Mouse (Mus musculus) stomach, embryonic 15.5 days (tissue): ENCODE results near the gene Synm. TPM values are rescaled to one million over a fixed set of nuclear protein-coding genes. Genes with fewer than 3 reads are reported as not detected.
A peak's percentile ranks its signal among the peaks of the same experiment; 100 is the strongest.

Experiments
- ATAC-seq: fragments of 200-750 bp; cut with Nextera tagmentation; 2 replicates; pipeline ENCODE4 v1.8.0; 2017; ENCODE audit warnings: low read depth, moderate number of reproducible peaks, moderate TSS enrichment; ENCODE audit not compliant: insufficient read depth, low FRiP score
- H3K27ac ChIP-seq: fragments of 300-500 bp; sonication (generic); 2 replicates; pipeline ENCODE4 v1.5.1; 2015; ENCODE audit warnings: mild to moderate bottlenecking, inconsistent platforms
- H3K27me3 ChIP-seq: fragments of 300-500 bp; sonication (generic); replicated peaks from 2 replicates; pipeline ENCODE4 v1.6.1; 2015; ENCODE audit warnings: inconsistent platforms
- H3K36me3 ChIP-seq: fragments of 300-500 bp; sonication (generic); 2 replicates; pipeline ENCODE4 v1.6.1; 2015; ENCODE audit warnings: inconsistent platforms
- H3K4me1 ChIP-seq: fragments of 300-500 bp; sonication (generic); 2 replicates; pipeline ENCODE4 v1.6.1; 2015; ENCODE audit warnings: inconsistent platforms
- H3K4me2 ChIP-seq: fragments of 300-500 bp; sonication (generic); 2 replicates; pipeline ENCODE4 v1.6.1; 2015; ENCODE audit warnings: mild to moderate bottlenecking, inconsistent platforms
- H3K4me3 ChIP-seq: fragments of 300-500 bp; sonication (generic); replicated peaks from 2 replicates; pipeline ENCODE4 v1.5.1; 2015; ENCODE audit warnings: inconsistent platforms
- H3K9ac ChIP-seq: fragments of 300-500 bp; sonication (generic); 2 replicates; pipeline ENCODE4 v1.6.1; 2015; ENCODE audit warnings: inconsistent platforms
- H3K9me3 ChIP-seq: fragments of 300-500 bp; sonication (generic); 2 replicates; pipeline ENCODE4 v1.6.1; 2016; ENCODE audit warnings: inconsistent platforms
- WGBS: fragments of 180-500 bp; shearing (Covaris S2); methylation state at CpG from one replicate; pipeline ENCODE4 v1.1.7; 2015; 5-methylcytosine and 5-hydroxymethylcytosine counted together
- microRNA-seq: library from miRNA; unstranded; fragments of <30 nt; microRNA quantifications from one replicate; pipeline ENCODE4, GENCODE M21; 2016
- polyA plus RNA-seq: library from polyadenylated mRNA; unstranded; fragments of >200 nt; fragmentation: Nextera tagmentation; extraction: Ambion mirVana; gene quantifications from 2 replicates; pipeline ENCODE4 v1.2.1, GENCODE M21; 2015

The Synm gene
- polyA plus RNA-seq, 1 experiment from 2014 or later, result 7.8 TPM

DNA sequence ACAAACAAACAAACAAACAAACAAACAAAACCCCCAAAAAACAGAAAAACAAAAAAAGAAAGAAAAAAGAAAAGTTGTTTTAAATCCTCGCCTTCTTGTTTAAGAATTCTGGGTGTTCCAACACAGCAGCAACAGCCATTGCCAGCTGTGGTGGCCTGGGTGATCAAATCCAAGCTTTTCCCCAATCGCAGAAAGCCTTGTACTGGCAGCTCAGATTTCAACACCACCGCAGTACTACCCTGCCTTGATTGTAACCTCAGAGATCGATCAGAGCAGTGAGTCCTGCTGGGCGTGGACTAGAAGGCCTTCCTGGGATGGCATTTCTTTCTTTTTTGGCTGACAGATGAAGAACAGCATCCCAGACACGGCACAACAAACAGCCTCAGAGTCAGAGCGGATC lies 63.6 kb downstream of the Synm start:
- no peak for ATAC-seq
- 82% methylated on average over 7 of the region's 7 CpGs for WGBS
- no peak overlapping the region for H3K9ac ChIP-seq
- no peaks in the 10 kb centered on the region for H3K9me3 ChIP-seq
- H3K4me1 ChIP-seq, result 0 out of 2 replicates have a peak, but pooled peaks cover 3% of the 10 kb centered on the region
- H3K36me3 ChIP-seq, result 0 out of 2 replicates have a peak, but pooled peaks cover 5% of the 10 kb centered on the region
- no peak overlapping the region for H3K4me3 ChIP-seq
- no peaks in the 10 kb centered on the region for H3K27me3 ChIP-seq
- H3K4me2 ChIP-seq, result no peak overlapping the region
- no peak overlapping the region for H3K27ac ChIP-seq

DNA sequence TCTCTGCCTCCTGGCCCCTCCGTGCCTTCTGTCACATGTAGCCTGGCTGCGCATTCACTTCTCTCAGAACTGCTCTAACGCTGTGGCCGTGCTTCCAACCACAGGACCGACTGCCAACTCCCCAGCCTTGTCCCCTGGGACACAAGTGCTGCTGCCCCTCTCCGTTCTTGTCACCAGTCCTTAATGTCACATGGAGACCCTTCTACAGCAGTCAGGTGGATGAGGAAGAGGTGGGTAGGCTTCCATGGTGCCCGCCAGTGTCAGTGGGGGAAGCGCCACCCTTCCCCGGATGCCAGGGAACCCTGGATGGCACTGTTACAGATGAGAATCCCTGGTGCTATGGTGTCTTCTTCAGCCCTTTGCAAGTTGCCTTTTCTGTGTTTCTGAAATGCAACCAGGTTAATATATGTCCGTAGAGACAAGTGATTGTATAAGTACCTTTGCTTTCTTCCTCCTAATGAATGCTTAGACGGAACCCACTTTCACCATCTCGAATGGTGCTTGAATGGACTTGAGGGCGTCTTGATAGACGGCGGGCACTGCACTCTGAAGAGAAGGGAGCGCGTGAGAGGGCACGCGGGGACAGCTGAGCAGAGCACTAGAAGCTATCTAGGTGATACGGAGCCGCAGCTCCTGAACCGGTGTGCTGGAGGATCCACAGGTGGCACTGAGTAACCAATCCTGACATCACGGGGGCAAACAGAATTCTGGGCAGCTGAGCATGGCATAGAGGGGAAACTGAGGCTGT lies 66.6 kb downstream of the Synm start:
- Histone ChIP-seq H3K4me2 (no peak overlapping the region), H3K27ac (no peak overlapping the region), H3K36me3 (0 out of 2 replicates have a peak, but pooled peaks cover under 1% of the 10 kb centered on the region), H3K9ac (no peak overlapping the region), H3K4me3 (no peak overlapping the region), H3K9me3 (no peaks in the 10 kb centered on the region), H3K27me3 (no peaks in the 10 kb centered on the region), H3K4me1 (0 out of 2 replicates have a peak, but pooled peaks cover 3% of the 10 kb centered on the region)
- 91% methylated on average over 23 of the region's 23 CpGs for WGBS
- no peak for ATAC-seq

DNA sequence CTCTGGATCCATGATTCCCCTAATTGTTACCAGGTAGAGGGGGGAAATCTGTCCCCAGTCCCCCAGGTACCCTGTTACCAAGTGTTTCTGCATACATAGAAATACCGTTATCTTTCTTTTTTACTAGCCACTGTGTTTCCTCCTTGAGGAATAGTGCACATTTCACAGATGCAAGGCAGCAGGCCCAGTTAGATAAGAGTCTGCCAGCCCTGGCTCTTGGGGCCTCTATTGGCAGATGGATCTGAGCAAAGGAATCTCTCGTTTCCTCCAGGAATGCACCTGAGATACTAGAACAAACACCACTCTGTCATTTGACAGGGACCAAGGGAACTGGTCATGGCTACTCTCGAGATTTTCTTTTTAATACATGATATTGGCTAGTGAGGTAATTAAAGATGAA lies 67.4 kb downstream of the Synm start:
- Histone ChIP-seq H3K4me2 (no peak overlapping the region), H3K27ac (no peak overlapping the region), H3K9me3 (no peaks in the 10 kb centered on the region), H3K4me3 (no peak overlapping the region), H3K9ac (no peak overlapping the region), H3K4me1 (0 out of 2 replicates have a peak, but pooled peaks cover 3% of the 10 kb centered on the region), H3K27me3 (no peaks in the 10 kb centered on the region), H3K36me3 (no peaks in the 10 kb centered on the region)
- ATAC-seq, result no peak
- WGBS, result 54% methylated on average over 3 of the region's 3 CpGs

DNA sequence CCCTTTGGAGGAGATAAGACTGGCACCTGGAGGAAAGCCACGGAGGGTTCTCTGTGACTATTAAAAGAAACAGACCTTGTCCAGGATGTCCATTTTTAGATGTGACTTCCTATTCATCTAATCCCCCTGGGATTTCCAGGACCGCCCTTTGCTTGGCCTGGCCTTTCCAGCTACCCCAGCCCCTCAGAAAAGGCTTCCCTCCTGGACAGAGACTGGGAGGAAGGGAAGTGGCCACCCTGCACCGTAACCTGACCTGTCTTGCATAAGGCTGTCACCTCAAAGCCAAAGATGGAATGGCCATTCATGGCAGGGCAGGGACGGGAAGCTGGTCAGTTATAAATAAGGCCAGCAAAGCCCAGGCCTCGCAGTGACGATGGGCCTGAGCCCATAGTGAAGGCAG lies 68.5 kb downstream of the Synm start:
- no peak overlapping the region for H3K27ac ChIP-seq
- 65% methylated on average over 6 of the region's 6 CpGs for WGBS
- no peak overlapping the region for H3K9ac ChIP-seq
- H3K4me2 ChIP-seq, result no peak overlapping the region
- no peak overlapping the region for H3K4me3 ChIP-seq
- no peaks in the 10 kb centered on the region for H3K9me3 ChIP-seq
- no peaks in the 10 kb centered on the region for H3K36me3 ChIP-seq
- H3K27me3 ChIP-seq, result no peaks in the 10 kb centered on the region
- H3K4me1 ChIP-seq, result 0 out of 2 replicates have a peak, but pooled peaks cover 3% of the 10 kb centered on the region
- no peak for ATAC-seq

DNA sequence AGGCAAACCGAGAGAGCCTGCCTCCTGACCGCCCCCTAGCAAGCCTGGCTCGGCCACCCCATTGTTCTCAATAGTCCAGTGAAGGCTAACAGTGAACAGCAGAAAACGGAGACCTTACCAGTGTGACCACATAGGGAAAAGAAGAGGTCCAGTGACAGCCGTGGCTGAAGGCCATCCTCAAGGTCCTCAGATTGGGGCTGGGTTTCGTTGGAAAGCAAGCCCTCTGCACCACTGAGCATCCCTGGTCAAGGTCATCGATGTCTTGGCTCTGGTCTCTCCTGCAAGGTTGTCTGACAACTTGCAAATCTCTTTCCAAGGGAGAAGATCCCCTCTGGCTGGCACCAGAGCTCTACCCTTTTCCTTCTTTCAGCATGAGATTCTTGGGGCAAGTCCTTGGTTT lies 69.7 kb downstream of the Synm start:
- no peaks in the 10 kb centered on the region for H3K9me3 ChIP-seq
- no peaks in the 10 kb centered on the region for H3K27me3 ChIP-seq
- 0 out of 2 replicates have a peak, but pooled peaks cover 3% of the 10 kb centered on the region for H3K4me1 ChIP-seq
- 0 out of 2 replicates have a peak, but pooled peaks cover 2% of the 10 kb centered on the region for H3K36me3 ChIP-seq
- H3K4me3 ChIP-seq, result no peak overlapping the region
- H3K9ac ChIP-seq, result no peak overlapping the region
- ATAC-seq, result no peak
- no peak overlapping the region for H3K4me2 ChIP-seq
- peak overlapping the region; percentile 50; the same call in 1 of the 2 replicates for H3K27ac ChIP-seq
- 75% methylated on average over 7 of the region's 7 CpGs for whole genome bisulfite sequencing

DNA sequence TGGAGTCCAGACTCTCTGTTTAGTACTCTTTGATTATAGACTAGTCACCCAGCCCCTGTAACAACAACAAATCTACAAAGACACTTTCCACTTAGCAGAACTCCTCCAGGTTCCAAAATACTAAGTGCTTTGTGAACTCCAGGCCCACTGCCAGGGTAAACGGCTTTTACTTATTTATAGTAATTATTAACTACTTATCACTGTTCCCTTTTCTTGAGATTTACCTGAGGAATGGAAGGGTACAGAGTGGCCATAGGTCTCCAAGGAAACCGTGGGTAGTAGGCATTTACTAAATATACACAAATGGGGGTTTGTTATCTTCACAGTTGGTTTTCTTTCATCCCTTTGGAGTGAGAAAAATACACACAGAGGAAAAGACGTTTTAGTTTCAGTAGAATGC lies 71.3 kb downstream of the Synm start:
- Histone ChIP-seq H3K9ac (no peak overlapping the region), H3K9me3 (no peaks in the 10 kb centered on the region), H3K27me3 (no peaks in the 10 kb centered on the region), H3K4me1 (0 out of 2 replicates have a peak, but pooled peaks cover 3% of the 10 kb centered on the region), H3K4me2 (no peak overlapping the region), H3K4me3 (no peak overlapping the region), H3K27ac (peak overlapping the region; percentile 83), H3K36me3 (0 out of 2 replicates have a peak, but pooled peaks cover 7% of the 10 kb centered on the region)
- ATAC-seq, result peak; percentile 87
- WGBS, result 23% methylated on average over 3 of the region's 3 CpGs

DNA sequence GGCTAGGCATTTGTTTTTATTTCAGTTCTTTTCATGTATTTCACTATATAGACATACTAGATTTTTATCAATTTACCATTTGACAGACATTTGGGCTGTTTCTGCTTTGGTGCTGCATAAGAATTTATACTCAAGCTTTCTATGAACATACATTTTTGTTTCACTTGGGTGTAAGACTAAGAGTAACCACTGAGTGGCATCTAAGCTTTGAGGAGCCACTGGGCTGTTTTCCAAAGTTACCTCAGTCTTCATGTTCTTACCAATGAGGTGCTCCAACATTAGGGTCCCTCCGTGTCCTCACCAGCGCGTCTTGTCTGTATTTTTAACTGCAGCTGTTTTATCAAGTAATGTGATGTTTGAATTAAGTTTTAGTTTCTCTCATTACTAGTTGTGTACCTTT lies 73.0 kb downstream of the Synm start:
- Histone ChIP-seq H3K36me3 (0 out of 2 replicates have a peak, but pooled peaks cover 7% of the 10 kb centered on the region), H3K4me1 (0 out of 2 replicates have a peak, but pooled peaks cover 3% of the 10 kb centered on the region), H3K27me3 (no peaks in the 10 kb centered on the region), H3K4me2 (no peak overlapping the region), H3K9ac (no peak overlapping the region), H3K4me3 (no peak overlapping the region), H3K27ac (no peak overlapping the region), H3K9me3 (no peaks in the 10 kb centered on the region)
- 92% methylated on average over 3 of the region's 3 CpGs for WGBS
- ATAC-seq, result no peak

DNA sequence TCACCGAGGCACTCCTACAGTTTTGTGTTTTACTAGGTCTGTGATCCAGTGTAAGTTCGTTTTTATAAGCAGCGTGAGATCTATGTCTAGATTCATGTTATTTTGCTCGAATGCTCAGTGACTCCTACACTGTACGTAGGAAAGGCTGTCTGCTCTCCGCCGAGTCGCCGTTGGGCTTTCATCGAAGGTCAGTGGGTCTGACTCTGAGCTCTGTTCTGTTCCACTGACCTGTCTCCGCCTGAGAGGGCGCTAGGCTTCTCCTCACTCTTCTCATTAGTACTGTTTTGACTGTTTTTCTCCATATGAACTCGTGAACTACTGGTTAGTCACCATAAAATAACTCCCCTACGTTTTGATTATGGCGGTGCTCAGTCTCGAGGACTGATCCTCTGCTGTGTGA lies 76.5 kb downstream of the Synm start:
- ATAC-seq, result no peak
- no peak overlapping the region for H3K4me3 ChIP-seq
- H3K9me3 ChIP-seq, result no peaks in the 10 kb centered on the region
- H3K4me1 ChIP-seq, result no peaks in the 10 kb centered on the region
- 79% methylated on average over 16 of the region's 16 CpGs for WGBS
- no peak overlapping the region for H3K4me2 ChIP-seq
- H3K36me3 ChIP-seq, result 0 out of 2 replicates have a peak, but pooled peaks cover 7% of the 10 kb centered on the region
- H3K9ac ChIP-seq, result no peak overlapping the region
- no peak overlapping the region for H3K27ac ChIP-seq
- no peaks in the 10 kb centered on the region for H3K27me3 ChIP-seq

DNA sequence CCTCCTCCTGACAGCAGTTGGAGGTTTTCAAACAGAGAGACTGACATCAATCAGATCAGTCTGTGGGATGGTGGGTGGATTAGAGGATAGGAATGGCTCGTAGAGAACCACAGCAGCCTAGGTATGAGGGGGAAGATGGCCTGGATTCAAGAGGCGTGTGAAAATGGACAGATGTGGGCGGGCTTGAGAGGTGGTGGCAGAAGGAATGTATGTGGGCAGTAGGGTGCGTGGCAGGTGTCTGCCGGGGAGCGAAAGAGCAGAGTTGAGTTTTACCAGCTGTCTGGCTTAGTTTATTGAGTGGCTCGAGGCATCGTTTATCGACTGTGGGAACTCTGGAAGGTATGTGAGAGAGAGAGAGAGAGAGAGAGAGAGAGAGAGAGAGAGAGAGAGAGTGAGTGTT lies 78.5 kb downstream of the Synm start:
- 0 out of 2 replicates have a peak, but pooled peaks have one; percentile 21 for ATAC-seq
- Histone ChIP-seq H3K4me3 (no peak overlapping the region), H3K4me2 (no peak overlapping the region), H3K4me1 (no peaks in the 10 kb centered on the region), H3K9me3 (no peaks in the 10 kb centered on the region), H3K27me3 (no peaks in the 10 kb centered on the region), H3K27ac (no peak overlapping the region), H3K9ac (no peak overlapping the region), H3K36me3 (0 out of 2 replicates have a peak, but pooled peaks cover 7% of the 10 kb centered on the region)
- 61% methylated on average over 9 of the region's 9 CpGs for WGBS

Small RNAs within 50 kb of the gene (microRNA-seq; reads per million reads assigned to microRNA genes)
- gene Gm23844, result not detected

Other genes with a start within 250 kb of the Synm start
- gene Lrrc28, start 114.5 kb downstream of the Synm start, polyA plus RNA-seq, result 12.0 and 14.2 TPM in 2 replicates
- gene Ttc23, start 112.3 kb downstream of the Synm start, polyA plus RNA-seq, result 33.0 and 35.8 TPM in 2 replicates
- 16.1 and 17.3 TPM in 2 replicates for gene Igf1r, start 193.1 kb upstream of the Synm start, polyA plus RNA-seq